Mouse (Mus musculus) left cerebral cortex, postnatal 10 days (tissue): ENCODE results near the gene Phlpp1. TPM values are rescaled to one million over a fixed set of nuclear protein-coding genes. Genes with fewer than 3 reads are reported as not detected.

Experiments used
- DNase-seq, 2 experiments: peaks; one replicate each; pipeline ENCODE4 v3.0.0; 2021 to 2022; ENCODE audit warnings: low spot score in 2 of 2, mixed read lengths in 1 of 2; ENCODE audit errors: extremely low spot score in 1 of 2
- intact Hi-C: fragments of 180-260 bp; cut with DNase I; formaldehyde crosslinking; loops from one replicate; pipeline ENCODE4 v1.15.1; 2025
- total RNA-seq, 2 experiments: library from RNA; stranded (reverse); gene quantifications; 2 replicates each; pipeline ENCODE4 v1.2.3; 2021

Gene Phlpp1
- total RNA-seq, 2 experiments from 2014 or later, result 49.1 to 50.4 TPM

- DNase-seq, result no peak
- intact Hi-C loops, result no loop called here
Observed at GRCm38 (mm10) chr1:106186062-106186461, 14.5 kb downstream of the Phlpp1 start.

DNA sequence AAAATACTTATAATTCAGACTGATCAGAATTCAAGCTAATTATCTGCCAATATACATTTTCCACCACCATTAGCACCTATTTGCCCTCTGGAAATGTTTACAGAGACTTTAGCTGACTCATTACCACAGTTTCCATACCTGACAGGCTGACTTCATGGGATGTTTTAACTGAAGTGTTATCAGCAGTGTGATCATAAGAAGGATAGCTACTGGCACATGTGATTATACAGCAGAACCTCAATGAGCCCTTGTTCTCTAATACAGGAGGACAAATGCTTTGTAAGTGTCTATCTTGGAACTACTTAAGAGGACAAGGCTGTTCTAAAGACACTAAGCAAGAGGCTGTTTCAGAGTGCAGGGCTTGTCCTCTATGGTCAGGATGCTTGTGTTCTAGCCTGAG lies 15.9 kb downstream of the Phlpp1 start:
- DNase-seq, result no peak
- intact Hi-C loops, result no loop called here

DNA sequence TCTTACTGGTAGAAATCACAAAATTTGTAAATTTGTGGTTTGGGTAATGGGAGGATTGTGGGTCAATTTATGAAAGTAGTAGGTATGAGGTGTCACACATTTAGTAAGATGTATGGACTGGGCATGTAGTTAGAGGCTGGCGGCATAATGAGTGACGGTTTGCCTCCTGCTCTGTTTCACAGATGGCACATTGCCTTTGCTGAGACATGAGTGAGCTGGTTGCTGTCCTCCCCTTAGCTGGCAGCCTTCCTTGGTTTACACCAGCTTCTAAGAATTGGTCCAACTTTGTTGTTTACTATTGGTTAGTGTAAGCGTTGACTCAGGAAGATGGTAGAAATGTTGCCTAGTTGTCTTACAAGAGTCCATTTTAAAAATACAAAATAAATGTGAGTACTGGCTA lies 17.2 kb downstream of the Phlpp1 start:
- intact Hi-C loops, result no loop called here
- DNase-seq, result no peak

DNA sequence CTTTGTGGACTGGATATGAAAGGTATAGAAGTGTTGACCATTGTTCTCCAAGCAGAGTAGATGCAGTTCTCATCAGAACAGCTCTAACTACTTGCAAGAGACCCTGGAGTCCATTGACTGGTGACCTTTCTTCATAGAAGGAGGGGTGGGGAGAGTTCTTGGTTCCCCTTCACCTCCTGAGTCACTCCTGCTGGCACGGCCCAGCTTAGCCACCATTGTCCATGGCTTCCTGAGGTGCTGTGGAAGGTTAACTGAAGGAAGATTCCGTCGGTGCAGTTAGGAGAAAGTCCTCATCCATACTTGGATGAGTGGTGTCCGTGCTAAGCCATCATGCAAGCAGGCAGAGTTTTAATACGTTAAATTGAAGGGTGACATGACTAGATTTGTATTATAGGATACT lies 17.8 kb downstream of the Phlpp1 start:
- DNase-seq, result no peak
- intact Hi-C loops, result no loop called here

DNA sequence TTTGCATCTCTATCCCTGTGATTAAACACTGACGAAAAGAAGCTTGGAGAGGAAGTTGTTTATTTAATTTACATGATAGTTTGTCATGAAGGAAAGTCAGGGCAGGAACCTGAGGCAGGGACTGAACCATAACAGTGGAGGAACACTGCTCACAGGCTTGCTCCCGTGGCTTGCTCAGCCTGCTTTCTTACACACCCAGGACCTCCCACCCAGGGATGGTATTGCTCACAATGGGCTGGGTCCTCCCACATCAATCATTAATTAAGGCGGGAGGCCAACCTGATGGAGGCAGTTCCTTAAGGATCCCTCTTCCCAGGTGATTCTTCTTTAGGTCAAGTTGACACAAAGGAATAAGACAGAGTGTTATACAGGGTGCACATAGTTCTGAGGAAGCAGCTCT lies 19.1 kb downstream of the Phlpp1 start:
- no peak for DNase-seq
- intact Hi-C loops, result no loop called here

DNA sequence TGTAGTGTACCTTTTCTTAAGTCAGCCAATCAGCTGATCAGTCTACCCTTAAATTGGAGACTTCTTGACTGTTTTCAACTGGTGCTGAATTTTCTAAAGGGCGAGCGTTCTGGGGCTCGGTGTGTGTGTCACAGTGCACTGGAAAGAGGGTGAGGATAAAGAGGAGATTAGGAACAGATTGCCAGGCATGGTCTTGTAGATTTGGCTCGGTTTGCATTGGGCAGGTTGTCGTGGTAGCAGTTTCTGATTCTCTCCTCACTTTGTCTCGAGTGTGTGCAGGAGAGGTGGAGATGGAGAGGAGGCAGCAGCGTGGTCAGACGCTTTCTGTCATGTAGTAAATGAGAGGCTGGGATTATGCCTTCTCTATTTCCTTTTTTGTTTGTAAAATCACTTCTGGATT lies 20.3 kb downstream of the Phlpp1 start:
- no peak for DNase-seq
- intact Hi-C loops, result no loop called here

GRCm38 (mm10) chr1:106192864-106193470 lies 21.4 kb downstream of the Phlpp1 start:
- intact Hi-C loops, result no loop called here
- DNase-seq, result no peak

GRCm38 (mm10) chr1:106193487-106193886 lies 21.9 kb downstream of the Phlpp1 start:
- intact Hi-C loops, result no loop called here
- no peak for DNase-seq

DNA sequence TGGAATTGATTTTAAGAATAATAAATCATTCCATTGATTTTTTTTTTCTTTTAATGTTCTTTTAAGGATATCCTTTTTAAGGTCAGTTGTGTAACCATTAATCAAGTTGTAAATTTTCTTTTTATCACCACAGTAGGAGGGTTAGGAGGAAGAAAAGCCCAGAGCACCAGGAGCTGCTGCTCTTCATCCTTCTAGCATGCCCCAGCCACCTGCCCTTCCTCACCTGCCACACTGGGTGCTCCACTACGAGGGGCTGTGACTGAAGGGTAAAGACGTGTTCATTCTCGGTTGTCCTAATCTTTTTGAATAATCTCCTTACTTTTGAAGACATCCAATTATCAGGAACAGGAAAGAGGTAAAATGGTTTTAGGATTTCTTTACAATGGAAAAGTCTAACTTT lies 22.7 kb downstream of the Phlpp1 start:
- DNase-seq, result no peak
- intact Hi-C loops, result no loop called here

DNA sequence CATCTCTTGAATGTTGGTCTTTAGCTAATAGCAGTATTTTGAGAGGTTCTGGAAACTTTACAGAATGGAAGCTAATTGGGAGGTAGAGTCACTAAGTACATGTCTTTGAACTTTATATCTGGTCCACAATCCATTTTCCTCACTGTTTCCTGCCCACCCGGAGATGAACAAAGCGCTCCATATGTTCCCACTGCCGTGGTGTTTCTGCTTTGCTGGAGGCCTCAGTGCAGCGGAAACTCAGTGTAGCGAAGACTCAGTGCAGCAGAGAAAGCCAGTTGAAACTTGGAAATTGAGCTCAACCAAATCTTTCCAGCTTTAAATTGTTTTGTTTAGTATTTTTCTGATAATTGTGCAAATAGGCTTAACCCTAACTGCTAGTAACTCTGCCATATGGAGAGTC lies 26.4 kb downstream of the Phlpp1 start:
- intact Hi-C loops, result no loop called here
- no peak for DNase-seq

- no peak for DNase-seq
- intact Hi-C loops, result no loop called here
Observed at GRCm38 (mm10) chr1:106199109-106199508, 27.6 kb downstream of the Phlpp1 start.

DNA sequence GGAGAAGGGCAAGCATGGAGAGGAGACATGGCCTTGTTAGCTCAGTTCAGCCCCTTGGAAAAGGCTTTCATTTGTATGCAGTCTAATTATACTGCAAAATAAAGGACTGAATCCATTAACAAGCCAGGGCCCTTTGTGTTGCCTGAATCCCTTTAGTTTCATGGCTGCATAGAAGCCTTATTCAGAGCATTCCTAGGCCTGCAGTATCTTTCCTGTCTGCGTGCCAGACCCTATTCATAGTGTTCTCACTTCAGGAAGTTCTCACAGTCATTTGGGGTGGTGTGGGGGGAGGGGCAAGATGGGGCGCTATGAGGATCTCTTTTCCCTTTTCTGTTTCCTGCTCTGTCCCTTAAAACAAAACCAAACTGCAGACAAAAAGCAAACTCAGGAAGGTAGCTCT lies 28.1 kb downstream of the Phlpp1 start:
- intact Hi-C loops, result no loop called here
- peak; percentile 82 to 85 for DNase-seq

- no peak for DNase-seq
- intact Hi-C loops, result no loop called here
Observed at GRCm38 (mm10) chr1:106201025-106201424, 29.5 kb downstream of the Phlpp1 start.

DNA sequence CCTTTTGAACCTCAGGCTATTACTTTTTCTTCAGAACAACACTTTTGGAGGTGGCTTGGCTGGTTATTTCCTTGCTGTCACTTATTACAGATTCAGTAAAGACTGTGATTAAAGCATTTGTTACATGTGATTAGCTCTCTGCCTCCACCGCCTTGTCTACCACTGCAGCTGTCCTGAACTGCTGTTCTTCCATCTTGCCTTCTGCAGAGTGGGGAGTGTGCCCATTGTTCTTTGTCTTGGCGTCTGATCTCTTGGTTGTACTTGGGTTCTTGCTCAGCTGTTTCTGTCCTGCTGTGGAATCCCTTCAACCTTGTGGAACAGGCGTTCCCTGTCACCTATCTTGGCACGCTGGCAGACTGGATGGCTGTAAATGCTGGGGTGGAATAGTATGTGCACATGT lies 30.4 kb downstream of the Phlpp1 start:
- intact Hi-C loops, result no loop called here
- DNase-seq, result no peak

- DNase-seq, result no peak
- intact Hi-C loops, result no loop called here
Observed at GRCm38 (mm10) chr1:106203942-106204341, 32.4 kb downstream of the Phlpp1 start.

DNA sequence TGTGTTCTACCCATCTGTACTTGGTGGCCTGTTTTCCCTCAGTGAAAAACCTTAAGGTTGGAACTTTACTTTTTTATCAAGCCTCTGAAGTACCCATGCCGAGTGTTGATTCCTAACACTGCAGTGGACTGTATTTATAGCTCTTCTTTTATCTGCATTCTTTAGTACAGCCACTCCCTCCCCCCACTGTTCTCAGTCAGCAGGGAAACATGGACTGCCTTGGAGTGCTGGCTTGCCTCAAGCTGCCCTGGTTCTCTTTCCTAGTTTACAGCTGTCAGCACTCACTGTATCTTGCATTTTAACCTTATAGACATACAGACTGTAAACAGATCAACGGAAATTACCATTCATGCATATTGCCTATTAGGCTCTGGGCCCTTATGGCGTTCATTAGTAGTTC lies 32.8 kb downstream of the Phlpp1 start:
- DNase-seq, result peak in 1 of 2 experiments; percentile 51
- intact Hi-C loops, result no loop called here

- intact Hi-C loops, result no loop called here
- DNase-seq, result no peak
Observed at GRCm38 (mm10) chr1:106208581-106208980, 37.0 kb downstream of the Phlpp1 start.

DNA sequence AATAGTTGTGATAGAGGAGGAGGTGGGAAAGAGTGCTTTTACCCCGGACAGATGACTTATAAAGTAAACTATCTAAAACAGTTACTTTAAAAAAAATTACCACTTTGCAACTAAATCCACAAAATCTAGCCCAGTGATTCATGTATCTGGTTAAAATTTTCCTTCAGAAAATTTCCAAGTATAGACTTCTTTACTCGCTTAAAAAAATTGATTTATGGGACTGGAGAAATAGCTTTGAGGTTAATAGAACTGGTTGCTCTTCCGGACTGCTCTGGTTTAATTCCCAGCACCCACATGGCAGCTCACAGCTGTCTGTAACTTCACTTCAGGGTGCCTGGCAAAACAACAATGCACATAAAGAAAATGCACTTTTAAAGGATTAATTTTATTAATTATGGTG lies 38.9 kb downstream of the Phlpp1 start:
- intact Hi-C loops, result no loop called here
- DNase-seq, result no peak

- DNase-seq, result no peak
- intact Hi-C loops, result no loop called here
Observed at GRCm38 (mm10) chr1:106211146-106211545, 39.6 kb downstream of the Phlpp1 start.

GRCm38 (mm10) chr1:106220431-106220830 lies 48.9 kb downstream of the Phlpp1 start:
- no peak for DNase-seq
- intact Hi-C loops, result no loop called here

DNA sequence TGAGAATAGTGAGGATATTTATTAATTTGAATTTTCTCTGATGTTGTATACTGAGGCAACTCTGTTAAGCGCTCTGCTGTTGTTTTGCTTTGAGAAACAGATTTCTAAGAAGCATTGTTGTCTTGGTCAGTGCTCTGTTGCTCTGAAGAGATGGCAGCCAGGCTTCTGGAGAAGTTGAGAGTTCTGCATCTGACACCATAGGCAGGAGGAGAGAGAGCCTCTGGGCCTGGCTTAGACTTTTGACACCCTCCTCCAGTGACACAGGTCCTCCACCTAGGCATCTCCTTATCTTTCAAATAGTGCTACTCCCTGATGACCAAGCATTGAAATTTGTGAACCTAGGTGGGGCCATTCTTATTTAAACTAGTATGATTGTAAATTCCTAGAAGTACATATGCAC lies 49.8 kb downstream of the Phlpp1 start:
- intact Hi-C loops, result no loop called here
- no peak for DNase-seq
